Mouse (Mus musculus) gastrocnemius, postnatal 10 days (tissue): ENCODE measurements around the gene Grin2d. TPM values are rescaled to one million over a fixed set of nuclear protein-coding genes. Genes with fewer than 3 reads are reported as not detected.

Source experiments
- DNase-seq: peaks from one replicate; pipeline ENCODE4 v3.0.0; 2021; ENCODE audit warnings: mixed read lengths
- total RNA-seq, 2 experiments: library from RNA; stranded (reverse); gene quantifications; 2 replicates each; pipeline ENCODE4 v1.2.3; 2021

Gene Grin2d
- total RNA-seq, 2 experiments from 2014 or later: 0.80 to 1.2 TPM

- DNase-seq: peak; percentile 33
These were observed 93.4 kb downstream of the Grin2d start, which contains the start of gene Sult2b1 for GRCm38 (mm10) chr7:45784524-45785372. TSS of gene Sult2b1 (minus strand) at chr7:45784669.

GRCm38 (mm10) chr7:45783511-45784091 lies 94.6 kb downstream of the Grin2d start, which contains the start of gene Lmtk3:
TSS of gene Lmtk3 (plus strand) at chr7:45783738.
- DNase-seq: peak; percentile 47

DNA sequence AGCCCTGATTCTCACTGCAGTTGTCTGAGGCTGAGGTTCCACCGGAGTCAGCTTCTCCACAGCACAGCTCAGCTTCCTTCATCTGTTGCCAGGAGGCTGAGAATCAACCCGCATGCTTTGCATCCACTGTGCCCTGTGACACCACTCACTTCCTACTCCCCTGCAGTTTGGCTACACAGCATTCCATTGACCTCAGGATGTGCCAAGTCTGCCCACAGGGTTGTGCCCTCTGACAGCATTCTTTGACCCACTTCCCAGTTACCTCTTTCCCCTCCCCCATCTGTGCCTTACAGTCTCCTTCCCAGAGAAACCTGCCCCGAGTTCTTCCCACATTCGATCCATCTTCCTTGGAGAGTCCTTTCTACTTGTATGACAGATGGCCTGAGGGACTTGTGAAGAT lies 95.9 kb downstream of the Grin2d start:
- DNase-seq: no peak

Other genes starting within 250 kb of the Grin2d start
- gene Mamstr, start 238.4 kb downstream of the Grin2d start, total RNA-seq: 100 to 1,000 TPM; 105 to 131 TPM
- under 1 TPM in 1 of 2 experiments, not detected in 1; 0.11 TPM for gene Fut2, start 212.0 kb downstream of the Grin2d start, total RNA-seq
- gene Ntn5, start 194.4 kb downstream of the Grin2d start, total RNA-seq: under 1 TPM; 0.75 to 0.77 TPM
- gene Sec1, start 184.0 kb downstream of the Grin2d start, total RNA-seq: under 1 TPM in 1 of 2 experiments, not detected in 1; 0.21 TPM
- gene Car11, start 178.5 kb downstream of the Grin2d start, total RNA-seq: 1 to 10 TPM; 3.4 to 3.9 TPM
- 10 to 100 TPM; 35.9 to 37.9 TPM for gene Dbp, start 173.3 kb downstream of the Grin2d start, total RNA-seq
- 100 to 1,000 TPM; 793 to 822 TPM for gene Rpl18, start 162.9 kb downstream of the Grin2d start, total RNA-seq
- 10 to 100 TPM; 11.8 to 13.8 TPM for gene Sphk2, start 160.4 kb downstream of the Grin2d start, total RNA-seq
- gene Fam83e, start 157.2 kb downstream of the Grin2d start, total RNA-seq: under 1 TPM; 0.12 to 0.45 TPM
- gene Spaca4, start 152.6 kb downstream of the Grin2d start, total RNA-seq: not detected
- under 1 TPM; 0.52 to 0.80 TPM for gene Lmtk3, start 94.6 kb downstream of the Grin2d start, total RNA-seq
- gene Sult2b1, start 93.7 kb downstream of the Grin2d start, total RNA-seq: not detected
- 10 to 100 TPM; 45.3 to 45.4 TPM for gene Cyth2, start 63.8 kb downstream of the Grin2d start, total RNA-seq
- gene Kcnj14, start 53.6 kb downstream of the Grin2d start, total RNA-seq: under 1 TPM; 0.36 to 0.45 TPM
- gene Grwd1, start 47.4 kb downstream of the Grin2d start, total RNA-seq: 10 to 100 TPM; 14.8 to 15.4 TPM
- 10 to 100 TPM; 73.5 to 74.7 TPM for gene Kdelr1, start 5.6 kb downstream of the Grin2d start, total RNA-seq
- gene Syngr4, start 18.3 kb upstream of the Grin2d start, total RNA-seq: under 1 TPM in 1 of 2 experiments, not detected in 1; 0.35 TPM
- 10 to 100 TPM; 42.3 to 47.7 TPM for gene Tmem143, start 18.6 kb upstream of the Grin2d start, total RNA-seq
- gene Emp3, start 43.0 kb upstream of the Grin2d start, total RNA-seq: 10 to 100 TPM; 34.8 to 55.7 TPM
- 1 to 10 TPM; 1.1 to 1.6 TPM for gene Ccdc114, start 45.7 kb upstream of the Grin2d start, total RNA-seq
- under 1 TPM; 0.11 to 0.12 TPM for gene Abcc6, start 151.9 kb upstream of the Grin2d start, total RNA-seq
- gene Nomo1, start 155.3 kb upstream of the Grin2d start, total RNA-seq: 10 to 100 TPM; 42.1 to 47.5 TPM
- 10 to 100 TPM; 55.7 to 65.0 TPM for gene Kcnj11, start 222.4 kb upstream of the Grin2d start, total RNA-seq